Mouse (Mus musculus): ENCODE data around the gene Eipr1. TPM values are rescaled to one million over a fixed set of nuclear protein-coding genes. Genes with fewer than 3 reads are reported as not detected.

The Eipr1 gene
- polyA plus RNA-seq, 1 experiment from 2014 or later = 70.9 TPM

DNA sequence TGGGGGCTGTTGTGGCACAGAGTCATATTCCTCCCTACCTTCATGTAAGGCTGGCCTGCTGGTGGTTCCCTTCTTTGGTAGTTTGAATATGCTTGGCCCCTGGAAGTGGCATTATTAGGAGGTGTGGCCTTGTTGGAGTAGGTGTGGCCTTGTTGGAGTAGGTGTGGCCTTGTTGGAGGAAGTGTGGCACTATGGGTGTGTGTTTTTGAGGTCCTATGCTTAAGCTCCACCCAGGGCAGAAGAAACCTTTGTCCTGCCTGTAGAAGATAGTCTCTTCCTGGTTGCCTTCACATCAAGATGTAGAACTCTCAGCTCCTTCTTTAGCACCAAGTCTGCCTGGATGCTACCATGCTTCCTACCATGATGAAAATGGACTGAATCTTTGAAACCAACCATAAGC is 51.4 kb downstream of the Eipr1 start:
- no peaks in the 10 kb centered on the region for H3K9me3 ChIP-seq
- no peak overlapping the region for H3K4me2 ChIP-seq
- no peak overlapping the region for H3K27ac ChIP-seq (replicated peaks)
- H3K27me3 ChIP-seq = no peaks in the 10 kb centered on the region
- H3K4me1 ChIP-seq (replicated peaks) = peaks cover 28% of the 10 kb centered on the region
- H3K36me3 ChIP-seq = no peaks in the 10 kb centered on the region
- H3K9ac ChIP-seq = no peak overlapping the region
- ATAC-seq (ENCODE audit: low FRiP score, low read depth) = no peak
- no peak overlapping the region for H3K4me3 ChIP-seq

DNA sequence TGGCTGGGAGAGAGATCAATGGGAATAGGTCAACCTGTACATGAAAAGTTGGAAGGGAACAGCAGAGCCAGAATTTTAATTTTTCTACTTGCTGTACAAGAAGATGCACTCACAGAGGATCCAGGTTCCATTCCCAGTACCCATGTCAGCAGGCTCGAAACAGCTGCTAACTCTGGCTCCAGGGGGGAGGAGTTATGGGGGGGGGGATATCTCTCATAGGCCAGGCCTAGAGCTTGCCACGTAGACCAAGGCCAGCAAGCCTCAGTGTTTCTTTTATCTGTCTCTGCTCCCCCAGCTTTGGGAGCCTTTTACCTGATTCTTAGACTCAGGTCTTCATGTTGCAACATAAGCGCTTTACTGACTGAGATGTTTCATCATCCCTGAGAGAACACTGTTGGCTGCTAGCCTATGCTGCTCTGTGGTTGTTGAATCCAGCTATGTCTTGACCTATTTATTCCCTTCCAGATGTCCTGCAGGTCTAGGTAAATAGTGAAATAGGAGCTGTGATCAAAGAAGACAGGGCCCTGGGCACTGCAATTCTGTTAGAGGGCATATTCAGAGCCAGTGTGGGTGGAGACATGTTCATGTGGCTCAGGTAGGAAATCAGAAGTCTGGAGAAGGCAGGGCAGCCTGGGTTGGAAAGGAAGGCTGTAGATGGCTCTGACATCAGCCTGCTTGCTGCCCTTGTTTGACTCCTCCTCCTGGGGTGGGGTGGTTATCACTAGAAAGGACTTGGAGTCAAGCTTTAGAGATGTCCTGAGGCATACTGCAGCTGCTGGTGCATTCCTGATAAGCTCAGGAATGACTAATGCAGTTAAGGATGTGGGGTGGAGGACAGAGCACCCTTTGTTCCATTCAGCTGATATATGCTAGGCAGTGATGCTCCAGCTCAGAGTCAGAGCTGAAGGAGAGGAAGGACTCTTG is 53.2 kb downstream of the Eipr1 start:
- H3K4me2 ChIP-seq = no peak overlapping the region
- H3K4me3 ChIP-seq = no peak overlapping the region
- H3K27me3 ChIP-seq = no peaks in the 10 kb centered on the region
- peaks cover 27% of the 10 kb centered on the region for H3K4me1 ChIP-seq (replicated peaks)
- H3K9ac ChIP-seq = no peak overlapping the region
- no peaks in the 10 kb centered on the region for H3K36me3 ChIP-seq
- 65% methylated on average over 3 of the region's 3 CpGs for WGBS
- no peak for ATAC-seq (ENCODE audit: low FRiP score, low read depth)
- no peaks in the 10 kb centered on the region for H3K9me3 ChIP-seq
- 0 out of 2 replicates have a peak overlapping the region, but pooled peaks have one; percentile 6 for H3K27ac ChIP-seq (replicated peaks)

DNA sequence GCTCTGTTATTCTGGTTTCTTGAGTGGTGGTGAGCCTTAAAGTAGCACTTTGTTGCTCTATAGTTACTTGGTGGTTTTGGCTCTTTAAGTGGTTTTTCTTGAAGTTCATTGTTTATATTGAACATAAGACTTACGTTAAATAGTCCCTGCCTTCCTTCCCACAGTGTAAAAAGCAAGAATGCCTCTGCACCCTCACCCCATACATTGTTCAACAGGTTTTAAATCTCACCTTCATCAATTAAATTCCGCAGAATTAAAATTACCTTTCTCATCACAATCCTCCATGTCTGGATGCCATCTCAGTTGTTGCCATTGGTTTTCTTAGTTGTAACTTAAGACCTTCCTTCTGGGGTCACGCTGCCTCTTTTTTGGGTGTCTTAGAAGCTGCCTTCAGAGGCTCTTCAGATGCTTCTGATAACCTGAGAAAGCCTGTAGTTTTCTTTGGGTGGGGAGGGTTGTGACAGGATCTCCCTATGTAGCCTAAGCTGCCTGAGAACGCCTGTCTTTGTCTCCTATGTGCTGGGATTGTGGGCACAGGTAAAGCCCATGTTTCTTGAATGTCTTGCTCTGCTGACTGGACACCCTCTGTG is 57.3 kb downstream of the Eipr1 start:
- Histone ChIP-seq H3K4me3 (no peak overlapping the region), H3K9ac (no peak overlapping the region), H3K27ac (replicated peaks) (no peak overlapping the region), H3K27me3 (no peaks in the 10 kb centered on the region), H3K9me3 (no peaks in the 10 kb centered on the region), H3K4me1 (replicated peaks) (peaks cover 15% of the 10 kb centered on the region; the same call in 1 of the 2 replicates), H3K36me3 (no peaks in the 10 kb centered on the region), H3K4me2 (no peak overlapping the region)
- no peak for ATAC-seq (ENCODE audit: low FRiP score, low read depth)
- WGBS = 84% methylated on average over 4 of the region's 4 CpGs

DNA sequence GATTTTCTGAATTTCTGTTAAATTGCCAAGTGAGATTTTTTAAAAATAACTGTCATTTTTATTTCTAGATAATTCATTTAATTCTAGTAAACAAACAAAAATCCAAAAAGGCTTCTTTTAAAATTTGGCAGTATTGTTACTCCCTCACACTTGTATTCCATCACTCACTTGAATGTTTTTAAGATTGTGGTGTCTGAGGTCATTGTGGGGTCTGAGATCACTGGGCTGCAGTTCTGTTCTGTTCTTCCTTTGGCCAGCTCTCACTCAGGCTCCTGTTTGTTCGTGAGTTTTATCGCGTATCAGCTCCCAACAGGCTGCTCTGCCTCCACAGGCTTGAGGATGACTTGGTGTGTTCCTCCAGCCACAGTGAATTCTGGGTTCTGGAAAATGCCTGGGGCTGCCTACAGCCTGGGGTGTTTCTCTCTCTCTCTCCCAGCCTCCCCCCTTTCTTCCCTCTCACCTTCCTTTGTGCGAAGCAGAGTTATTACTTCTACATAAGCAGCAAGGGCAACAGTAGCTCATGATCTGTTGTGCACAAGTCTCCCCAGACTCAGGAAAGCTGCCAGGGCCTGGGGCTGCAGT is 58.2 kb downstream of the Eipr1 start:
- Histone ChIP-seq H3K27ac (replicated peaks) (peak overlapping the region; percentile 35), H3K9ac (no peak overlapping the region)

DNA sequence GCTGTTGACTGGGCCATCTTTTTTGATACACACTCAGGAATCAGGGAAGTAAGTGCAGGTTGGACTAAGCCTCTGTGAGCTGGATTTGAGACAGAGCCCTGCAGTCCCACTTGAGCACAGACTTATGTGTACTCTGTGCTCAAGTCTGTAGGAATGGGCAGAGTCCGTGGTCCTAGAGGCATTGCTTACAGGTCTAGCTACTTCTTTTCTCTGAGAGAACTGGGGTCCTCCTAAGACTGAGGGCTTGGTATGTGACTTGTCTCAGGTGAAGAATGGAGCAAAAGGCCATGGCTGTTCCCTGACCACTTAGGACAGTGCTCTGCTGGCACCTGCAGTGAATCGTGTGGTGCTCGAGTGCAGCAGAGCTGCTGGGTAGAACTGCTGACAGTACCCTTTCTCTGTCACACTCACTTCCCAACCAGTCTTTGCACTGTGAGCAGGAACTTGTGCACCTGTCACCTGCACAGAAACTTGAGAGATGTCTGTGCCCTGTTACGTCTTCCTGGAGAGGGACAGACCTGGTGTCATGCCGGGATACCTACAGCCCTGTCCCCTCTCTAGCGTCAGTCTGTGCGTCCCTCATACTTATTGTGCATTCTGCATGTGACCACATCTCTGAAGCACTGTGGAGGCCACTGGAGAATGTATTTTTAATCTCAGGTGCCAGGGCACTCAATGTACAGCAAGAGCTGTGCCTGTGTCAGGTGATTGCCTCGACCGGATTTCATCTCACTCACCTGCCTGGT is 65.3 kb downstream of the Eipr1 start:
- WGBS = 14% methylated on average over 9 of the region's 9 CpGs
- H3K9ac ChIP-seq = no peak overlapping the region

More for the DNA sequence above, 58.2 kb downstream of the Eipr1 start:
- Histone ChIP-seq H3K36me3 (no peaks in the 10 kb centered on the region), H3K27me3 (no peaks in the 10 kb centered on the region), H3K4me3 (no peak overlapping the region), H3K4me2 (no peak overlapping the region), H3K4me1 (replicated peaks) (peaks cover 15% of the 10 kb centered on the region; the same call in 1 of the 2 replicates), H3K9me3 (no peaks in the 10 kb centered on the region)
- ATAC-seq (ENCODE audit: low FRiP score, low read depth) = no peak
- 40% methylated on average over 4 of the region's 4 CpGs for WGBS

DNA sequence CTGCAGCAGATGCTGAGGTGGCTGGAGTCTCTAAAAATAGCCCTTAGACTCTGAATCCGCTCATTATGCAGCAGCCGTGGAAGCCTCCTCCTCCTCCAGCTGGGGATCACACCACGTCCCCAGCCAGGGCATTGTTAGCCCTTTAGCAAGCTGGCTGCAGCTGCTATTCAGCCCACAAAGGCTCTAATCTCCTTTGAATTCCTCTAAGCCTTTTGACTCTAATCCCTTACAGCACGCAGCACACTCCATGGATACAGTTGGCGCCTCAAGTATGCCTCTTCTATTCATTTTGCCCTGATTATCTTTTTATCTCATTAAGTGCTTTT is 65.8 kb downstream of the Eipr1 start:
- Histone ChIP-seq H3K9me3 (no peaks in the 10 kb centered on the region), H3K27me3 (no peaks in the 10 kb centered on the region), H3K4me3 (no peak overlapping the region), H3K9ac (peak overlapping the region; percentile 26; the same call in 1 of the 2 replicates), H3K4me1 (replicated peaks) (peaks cover 35% of the 10 kb centered on the region), H3K4me2 (peak overlapping the region; percentile 2; the same call in 1 of the 2 replicates), H3K27ac (replicated peaks) (peak overlapping the region; percentile 84), H3K36me3 (no peaks in the 10 kb centered on the region)
- peak; percentile 84 for ATAC-seq (ENCODE audit: low FRiP score, low read depth)
- WGBS = 6% methylated on average over 5 of the region's 5 CpGs

More for the DNA sequence above, 65.3 kb downstream of the Eipr1 start:
- Histone ChIP-seq H3K27me3 (no peaks in the 10 kb centered on the region), H3K27ac (replicated peaks) (peak overlapping the region; percentile 84), H3K36me3 (no peaks in the 10 kb centered on the region), H3K4me2 (peak overlapping the region; percentile 2; the same call in 1 of the 2 replicates), H3K9me3 (no peaks in the 10 kb centered on the region), H3K4me1 (replicated peaks) (peaks cover 35% of the 10 kb centered on the region), H3K4me3 (no peak overlapping the region)
- peak; percentile 58 for ATAC-seq (ENCODE audit: low FRiP score, low read depth)

DNA sequence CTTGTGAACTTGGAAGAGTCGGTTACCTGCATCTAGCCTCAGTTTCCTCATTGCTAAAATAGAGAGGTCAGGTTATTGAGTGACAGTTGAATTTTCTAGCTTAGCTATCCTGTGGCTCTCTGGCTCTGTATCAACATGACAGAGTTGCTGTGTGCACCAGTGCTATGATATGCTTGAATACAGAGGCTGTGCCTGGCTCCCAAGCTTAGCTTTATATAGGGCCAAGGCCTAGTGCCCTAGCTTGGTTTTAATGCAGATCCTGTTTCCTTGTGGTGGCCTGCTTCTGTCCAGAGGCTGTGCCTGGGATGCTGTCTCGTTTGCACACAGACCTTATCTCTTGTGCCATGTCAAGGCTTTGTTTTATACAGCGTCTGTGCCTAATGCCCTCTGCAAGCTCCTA is 66.3 kb downstream of the Eipr1 start:
- peak overlapping the region; percentile 84 for H3K27ac ChIP-seq (replicated peaks)
- H3K9me3 ChIP-seq = no peaks in the 10 kb centered on the region
- H3K4me3 ChIP-seq = no peak overlapping the region
- H3K4me1 ChIP-seq (replicated peaks) = peaks cover 35% of the 10 kb centered on the region
- 8% methylated on average over 3 of the region's 3 CpGs for WGBS
- H3K9ac ChIP-seq = no peak overlapping the region
- H3K36me3 ChIP-seq = no peaks in the 10 kb centered on the region
- ATAC-seq (ENCODE audit: low FRiP score, low read depth) = 0 out of 2 replicates have a peak, but pooled peaks have one; percentile 36
- H3K4me2 ChIP-seq = no peak overlapping the region
- no peaks in the 10 kb centered on the region for H3K27me3 ChIP-seq

DNA sequence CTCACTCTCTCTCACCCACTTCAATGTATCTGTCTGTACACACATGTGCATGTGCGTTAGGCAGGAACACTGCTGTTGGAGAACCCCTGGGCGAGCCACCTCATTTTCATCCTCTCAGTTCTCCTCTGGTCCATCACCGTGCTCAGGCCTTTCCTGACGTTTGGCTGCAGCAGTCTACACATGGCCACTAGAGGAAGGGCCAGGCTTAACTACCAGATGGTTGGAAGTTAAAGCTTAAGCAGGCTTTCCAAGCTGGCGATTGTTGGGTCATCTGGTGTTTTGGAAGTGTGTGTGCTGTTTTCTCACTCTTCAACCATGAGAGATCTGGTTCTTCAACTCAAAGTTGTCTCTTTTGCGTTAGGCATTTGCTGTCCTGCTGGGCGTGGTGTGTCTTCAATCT is 71.9 kb downstream of the Eipr1 start:
- no peak overlapping the region for H3K9ac ChIP-seq
- 85% methylated on average over 7 of the region's 7 CpGs for WGBS
- H3K4me1 ChIP-seq (replicated peaks) = peaks cover 5% of the 10 kb centered on the region
- H3K4me2 ChIP-seq = no peak overlapping the region
- no peak for ATAC-seq (ENCODE audit: low FRiP score, low read depth)
- no peaks in the 10 kb centered on the region for H3K9me3 ChIP-seq
- H3K27me3 ChIP-seq = no peaks in the 10 kb centered on the region
- H3K27ac ChIP-seq (replicated peaks) = no peak overlapping the region
- H3K4me3 ChIP-seq = no peak overlapping the region
- no peaks in the 10 kb centered on the region for H3K36me3 ChIP-seq

DNA sequence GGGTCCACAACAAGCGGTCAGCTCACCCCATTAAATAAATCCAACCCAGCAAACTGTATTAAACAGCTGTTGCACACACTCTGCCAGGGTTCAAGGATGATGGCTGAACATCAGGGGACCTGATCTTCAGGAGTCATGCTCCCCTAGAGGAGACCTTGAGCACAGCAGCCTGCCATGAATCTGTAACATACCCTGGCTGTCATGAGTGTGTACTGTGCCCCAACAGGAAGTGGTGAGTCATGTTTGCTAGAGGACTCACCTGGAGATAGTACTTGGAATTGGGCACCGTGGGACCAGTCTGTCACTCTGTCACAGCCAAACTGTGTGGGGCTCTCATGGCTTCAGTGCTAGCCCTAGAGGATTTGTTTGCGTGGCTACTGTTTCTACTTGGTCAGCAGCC is 77.9 kb downstream of the Eipr1 start:
- WGBS = 95% methylated on average over 3 of the region's 3 CpGs
- Histone ChIP-seq H3K27ac (replicated peaks) (no peak overlapping the region), H3K27me3 (no peaks in the 10 kb centered on the region), H3K9me3 (no peaks in the 10 kb centered on the region), H3K4me3 (no peak overlapping the region), H3K4me1 (replicated peaks) (no peaks in the 10 kb centered on the region), H3K36me3 (no peaks in the 10 kb centered on the region; the same call in 1 of the 2 replicates), H3K4me2 (no peak overlapping the region), H3K9ac (no peak overlapping the region)
- no peak for ATAC-seq (ENCODE audit: low FRiP score, low read depth)

DNA sequence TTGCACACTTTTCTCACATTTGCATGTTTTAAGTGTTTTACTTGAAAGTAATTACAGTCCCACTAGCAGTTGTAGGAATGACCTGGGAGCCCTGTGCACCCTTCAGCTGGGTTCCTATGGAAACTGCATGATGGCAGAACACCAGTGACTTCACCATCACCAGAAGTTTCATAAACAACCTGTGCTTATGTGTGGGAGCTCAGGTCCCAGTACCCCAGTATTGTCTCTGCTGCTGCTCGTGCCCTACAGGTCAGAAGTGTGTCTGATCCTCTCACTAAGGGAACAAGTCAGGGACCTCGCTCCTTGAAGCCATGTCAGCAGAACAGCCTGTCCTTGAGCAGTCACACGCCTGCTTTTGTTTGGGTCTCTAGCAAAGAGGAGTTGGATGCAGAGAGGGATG is 78.9 kb downstream of the Eipr1 start:
- WGBS = 89% methylated on average over 3 of the region's 3 CpGs
- H3K27me3 ChIP-seq = no peaks in the 10 kb centered on the region
- H3K9ac ChIP-seq = no peak overlapping the region
- ATAC-seq (ENCODE audit: low FRiP score, low read depth) = no peak
- no peak overlapping the region for H3K4me2 ChIP-seq
- no peaks in the 10 kb centered on the region for H3K9me3 ChIP-seq
- no peaks in the 10 kb centered on the region for H3K4me1 ChIP-seq (replicated peaks)
- H3K4me3 ChIP-seq = no peak overlapping the region
- no peaks in the 10 kb centered on the region; the same call in 1 of the 2 replicates for H3K36me3 ChIP-seq
- H3K27ac ChIP-seq (replicated peaks) = no peak overlapping the region

DNA sequence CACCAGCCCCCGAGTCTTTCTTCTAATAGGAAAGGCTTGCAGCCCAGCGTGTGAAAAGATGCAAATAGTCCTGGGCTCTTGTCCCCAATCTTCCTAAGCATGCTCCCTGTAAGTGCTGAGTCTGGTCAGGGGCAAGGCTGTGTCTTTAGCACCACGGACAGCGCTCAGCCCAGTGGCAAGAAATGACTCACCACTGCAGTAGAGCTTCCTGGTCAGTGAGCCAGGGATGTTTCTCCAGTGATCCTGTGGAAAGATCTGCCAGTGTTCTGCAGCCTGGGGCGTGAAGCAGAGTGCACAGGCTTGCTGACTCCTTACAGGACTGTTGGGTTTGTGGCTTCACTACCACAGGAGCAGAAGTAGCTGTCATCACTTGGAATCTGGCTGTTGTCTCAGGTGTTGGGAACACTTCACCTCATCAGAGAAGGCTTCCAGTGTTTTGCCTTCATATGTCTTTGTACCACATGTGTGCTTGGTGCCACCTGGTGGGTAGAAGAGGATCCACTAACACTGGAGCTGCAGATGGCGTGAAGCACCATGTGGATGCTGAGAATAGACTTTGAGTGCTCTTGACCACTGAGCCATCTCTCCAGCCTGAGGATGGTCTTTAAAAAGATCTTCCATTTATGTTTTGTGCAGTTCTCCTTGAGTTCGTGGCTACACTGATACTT is 79.6 kb downstream of the Eipr1 start:
- 60% methylated on average over 7 of the region's 7 CpGs for WGBS
- no peak overlapping the region for H3K27ac ChIP-seq (replicated peaks)
- ATAC-seq (ENCODE audit: low FRiP score, low read depth) = no peak

More for the DNA sequence above, 79.6 kb downstream of the Eipr1 start:
- H3K36me3 ChIP-seq = no peaks in the 10 kb centered on the region; the same call in 1 of the 2 replicates
- no peak overlapping the region for H3K4me2 ChIP-seq
- no peaks in the 10 kb centered on the region for H3K4me1 ChIP-seq (replicated peaks)
- H3K4me3 ChIP-seq = no peak overlapping the region
- no peaks in the 10 kb centered on the region for H3K27me3 ChIP-seq
- H3K9ac ChIP-seq = no peak overlapping the region
- H3K9me3 ChIP-seq = no peaks in the 10 kb centered on the region
